10 mouse cellular contexts compared by ENCODE assay signal in the genomic region with DNA sequence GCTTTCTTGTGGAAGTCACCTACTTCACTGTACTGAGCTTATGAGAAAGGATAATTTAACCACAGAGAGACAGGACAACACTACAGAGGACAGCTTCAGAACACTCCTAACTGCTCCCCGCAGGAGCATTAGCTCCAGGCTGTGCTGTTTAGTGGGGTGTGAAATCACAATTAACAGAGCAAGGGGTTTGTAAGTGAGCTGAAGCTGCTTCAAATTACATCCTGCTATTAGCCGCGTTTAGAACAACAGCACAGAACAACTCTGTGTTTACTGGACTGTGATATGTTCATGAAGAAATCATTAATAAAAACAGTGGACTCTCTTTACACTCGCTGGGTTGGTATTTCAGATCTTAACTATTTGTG.
DNase-seq lines count a peak whose midpoint lies in the region; ATAC-seq lines count a peak whose summit lies in the region.
"Had no signal": no experiment of that assay in that cellular context is flagged by ENCODE, and none has a peak within 500 bp of the region (broad histone marks: within the 10 kb centered on the region; RNA-seq: fewer than 3 reads in every experiment).

No protein-coding gene starts in this region.

- peak overlapping the region; percentile 8; the same call in 1 of the 2 replicates for H3K4me2 ChIP-seq in hindbrain, embryonic 16.5 days (ENCODE audit: low read length)

- H3K27ac ChIP-seq in forebrain, embryonic 10.5 days: 0 out of 2 replicates have a peak overlapping the region, but pooled peaks have one; percentile 35
- no peak overlapping the region for H3K27ac ChIP-seq in hindbrain, embryonic 16.5 days (ENCODE audit: low read depth, low read length)

- WGBS in forebrain, embryonic 10.5 days: 2% methylated on average over 4 of the region's 4 CpGs
- 4% methylated on average over 4 of the region's 4 CpGs for WGBS in hindbrain, embryonic 16.5 days

- H3K4me3 ChIP-seq in forebrain, embryonic 10.5 days: no peak overlapping the region
- no peak overlapping the region for H3K4me3 ChIP-seq in hindbrain, embryonic 16.5 days (ENCODE audit: low read length)

- peaks cover 13% of the 10 kb centered on the region for H3K4me1 ChIP-seq in forebrain, embryonic 10.5 days
- H3K4me1 ChIP-seq in hindbrain, embryonic 16.5 days (ENCODE audit: control insufficient read depth, insufficient read depth, low read depth, low read length): peaks cover 5% of the 10 kb centered on the region

- no peaks in the 10 kb centered on the region for H3K27me3 ChIP-seq in forebrain, embryonic 10.5 days (ENCODE audit: poor library complexity, severe bottlenecking)
- no peaks in the 10 kb centered on the region for H3K27me3 ChIP-seq in hindbrain, embryonic 16.5 days (replicated peaks; ENCODE audit: control insufficient read depth, insufficient read depth, low read length)

- H3K9ac ChIP-seq in hindbrain, embryonic 16.5 days (ENCODE audit: low read depth, low read length): no peak overlapping the region

- H3K36me3 ChIP-seq in forebrain, embryonic 10.5 days (replicated peaks): no peaks in the 10 kb centered on the region
- H3K36me3 ChIP-seq in hindbrain, embryonic 16.5 days (ENCODE audit: control insufficient read depth, insufficient read depth, low read length): no peaks in the 10 kb centered on the region

- no peaks in the 10 kb centered on the region for H3K9me3 ChIP-seq in forebrain, embryonic 10.5 days
- H3K9me3 ChIP-seq in hindbrain, embryonic 16.5 days (ENCODE audit: control insufficient read depth, low read length): no peaks in the 10 kb centered on the region

- ATAC-seq in hindbrain, embryonic 16.5 days: peak; percentile 94
- no peak for ATAC-seq in monocyte, adult 5-6 weeks (replicated peaks; ENCODE audit: insufficient number of reproducible peaks, low FRiP score, low TSS enrichment, poor library complexity, severe bottlenecking)
- ATAC-seq: activated CD4-positive, CD25-positive, alpha-beta regulatory T cell, adult 4 months had no signal

- peak; percentile 2 for DNase-seq in kidney, postnatal 14 days
- DNase-seq in kidney, postnatal 25 days: no peak
- DNase-seq in forebrain, embryonic 10.5 days (ENCODE audit: extremely low spot score, low spot score): peak; percentile 20
- peak; percentile 77 for DNase-seq in retina, embryonic 14.5 days (ENCODE audit: low spot score)
- DNase-seq in lung, postnatal 36 days: no peak
- DNase-seq: liver; lung, postnatal 4 days had no signal

Comparison
In these comparisons a context has a peak if more than half of its experiments do, and no peak if none do; other contexts are left out.
1. DNase-seq: peak in kidney, postnatal 14 days (single experiment), forebrain, embryonic 10.5 days (single experiment) and retina, embryonic 14.5 days (single experiment); none in kidney, postnatal 25 days (0 of 2) and lung, postnatal 36 days (single experiment).